ENCODE assay signal across 22 mouse cellular contexts in the genomic region with DNA sequence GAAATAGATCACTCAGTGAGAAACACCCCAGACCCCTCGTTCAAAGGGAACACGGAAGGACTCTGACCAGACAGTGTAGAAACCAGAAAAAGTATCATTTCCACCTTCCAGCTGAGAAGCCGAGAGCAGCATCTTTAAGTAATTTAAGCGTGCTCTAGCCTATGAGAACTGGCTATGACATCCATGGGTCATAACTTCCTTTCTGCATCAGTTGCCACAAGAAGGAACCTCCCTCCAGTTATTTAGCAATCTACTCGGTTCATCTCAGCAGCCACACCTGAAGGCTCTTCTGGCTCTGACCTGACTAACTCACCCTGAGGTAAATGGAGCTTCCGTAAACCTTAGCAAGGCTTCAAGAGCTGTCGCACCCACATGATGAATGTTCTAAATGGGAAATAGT.
DNase-seq lines count a peak whose midpoint lies in the region; ATAC-seq and TF ChIP-seq lines count a peak whose summit lies in the region.
"Had no signal": no experiment of that assay in that cellular context is flagged by ENCODE, and none has a peak within 500 bp of the region (broad histone marks: within the 10 kb centered on the region; RNA-seq: fewer than 3 reads in every experiment).

No protein-coding gene starts in this region.

- H3K9ac ChIP-seq in heart, adult 2 months (ENCODE audit: low read depth, low read length), result no peak overlapping the region
- no peak overlapping the region for H3K9ac ChIP-seq in heart, embryonic 12.5 days
- no peak overlapping the region for H3K9ac ChIP-seq in lung, postnatal 0 days (replicated peaks; ENCODE audit: low read depth)
- no peak overlapping the region for H3K9ac ChIP-seq in stomach, postnatal 0 days (ENCODE audit: low read length)
- H3K9ac ChIP-seq: embryonic facial prominence, embryonic 15.5 days; forebrain, postnatal 0 days; limb, embryonic 15.5 days; lung, embryonic 14.5 days; neural tube, embryonic 15.5 days had no signal

- no peak for TF ChIP-seq EP300 in heart, adult 2 months (IDR thresholded peaks at IDR 0.05; ENCODE audit: insufficient read depth, low read depth, low read length)
- no peak for TF ChIP-seq EP300 in lung, postnatal 0 days (IDR thresholded peaks at IDR 0.05)
- TF ChIP-seq EP300 in stomach, postnatal 0 days (optimal IDR thresholded peaks at IDR 0.05), result no peak

- H3K36me3 ChIP-seq in heart, adult 2 months (ENCODE audit: control insufficient read depth, insufficient read depth, low read length), result peaks cover 27% of the 10 kb centered on the region
- no peaks in the 10 kb centered on the region for H3K36me3 ChIP-seq in heart, embryonic 12.5 days
- no peaks in the 10 kb centered on the region for H3K36me3 ChIP-seq in lung, postnatal 0 days (ENCODE audit: insufficient read depth, low read length)
- no peaks in the 10 kb centered on the region for H3K36me3 ChIP-seq in macrophage (ENCODE audit: inconsistent target)
- H3K36me3 ChIP-seq in stomach, postnatal 0 days (ENCODE audit: control insufficient read depth, insufficient read depth, low read length), result no peaks in the 10 kb centered on the region; the same call in 1 of the 2 replicates
- H3K36me3 ChIP-seq: embryonic facial prominence, embryonic 15.5 days; limb, embryonic 15.5 days; neural tube, embryonic 15.5 days had no signal

- no peak overlapping the region for H3K4me3 ChIP-seq in heart, adult 2 months
- H3K4me3 ChIP-seq in heart, embryonic 12.5 days, result no peak overlapping the region
- no peak overlapping the region for H3K4me3 ChIP-seq in lung, postnatal 0 days (ENCODE audit: low read depth, low read length)
- H3K4me3 ChIP-seq in macrophage (ENCODE audit: inconsistent target), result no peak overlapping the region; the same call in 1 of the 2 replicates
- H3K4me3 ChIP-seq in stomach, postnatal 0 days (ENCODE audit: low read depth, low read length), result no peak overlapping the region
- H3K4me3 ChIP-seq: embryonic facial prominence, embryonic 15.5 days; limb, embryonic 15.5 days; neural tube, embryonic 15.5 days had no signal

- peaks cover 9% of the 10 kb centered on the region for H3K79me2 ChIP-seq in heart, adult 2 months (replicated peaks; ENCODE audit: control insufficient read depth, insufficient read depth, low read length)
- no peaks in the 10 kb centered on the region; the same call in 1 of the 2 replicates for H3K79me2 ChIP-seq in macrophage (ENCODE audit: inconsistent target)

- intact Hi-C loops in heart, adult 2 months (cut with DNase I), result loop anchor here (2.0 kb wide), 1 partner anchor 13 kb away; no protein-coding TSS in a partner anchor

- no peaks in the 10 kb centered on the region for H3K27me3 ChIP-seq in heart, adult 2 months (ENCODE audit: control insufficient read depth, insufficient read depth, low read length)
- no peaks in the 10 kb centered on the region for H3K27me3 ChIP-seq in heart, embryonic 12.5 days (replicated peaks)
- no peaks in the 10 kb centered on the region for H3K27me3 ChIP-seq in lung, postnatal 0 days (replicated peaks; ENCODE audit: insufficient read depth, low read length)
- H3K27me3 ChIP-seq in stomach, postnatal 0 days (ENCODE audit: control insufficient read depth, insufficient read depth, low read length), result no peaks in the 10 kb centered on the region
- H3K27me3 ChIP-seq: embryonic facial prominence, embryonic 15.5 days; limb, embryonic 15.5 days; megakaryocyte, embryonic 14.5 days; neural tube, embryonic 15.5 days had no signal

- H3K4me2 ChIP-seq in heart, embryonic 12.5 days, result no peak overlapping the region
- H3K4me2 ChIP-seq in lung, postnatal 0 days (replicated peaks; ENCODE audit: low read depth, low read length), result no peak overlapping the region
- no peak overlapping the region for H3K4me2 ChIP-seq in stomach, postnatal 0 days (replicated peaks; ENCODE audit: low read depth)
- H3K4me2 ChIP-seq: embryonic facial prominence, embryonic 15.5 days; limb, embryonic 15.5 days; lung, embryonic 14.5 days; neural tube, embryonic 15.5 days had no signal

- H3K27ac ChIP-seq in heart, adult 2 months, result peak overlapping the region; percentile 4
- no peak overlapping the region for H3K27ac ChIP-seq in heart, embryonic 12.5 days (ENCODE audit: poor library complexity, severe bottlenecking)
- no peak overlapping the region for H3K27ac ChIP-seq in lung, postnatal 0 days (ENCODE audit: low read length)
- peak overlapping the region; percentile 50 for H3K27ac ChIP-seq in macrophage
- peak overlapping the region; percentile 46; the same call in 1 of the 2 replicates for H3K27ac ChIP-seq in stomach, postnatal 0 days (replicated peaks)
- H3K27ac ChIP-seq: embryonic facial prominence, embryonic 15.5 days; limb, embryonic 15.5 days; neural tube, embryonic 15.5 days had no signal

- ATAC-seq in heart, embryonic 12.5 days (ENCODE audit: insufficient number of reproducible peaks, low FRiP score), result no peak
- peak; percentile 16; the same call in 1 of the 2 replicates for ATAC-seq in lung, postnatal 0 days
- ATAC-seq in stomach, postnatal 0 days (ENCODE audit: low FRiP score, low TSS enrichment), result peak; percentile 83
- ATAC-seq: forebrain, postnatal 0 days had no signal

- TF ChIP-seq POLR2A in heart, adult 2 months (IDR thresholded peaks at IDR 0.05; ENCODE audit: insufficient read depth, low read depth, low read length), result no peak

- H3K4me1 ChIP-seq in heart, adult 2 months (ENCODE audit: control insufficient read depth, insufficient read depth, low read length), result peaks cover 28% of the 10 kb centered on the region
- peaks cover 50% of the 10 kb centered on the region for H3K4me1 ChIP-seq in heart, embryonic 12.5 days (replicated peaks)
- H3K4me1 ChIP-seq in lung, postnatal 0 days (ENCODE audit: insufficient read depth, low read depth, low read length), result 0 out of 2 replicates have a peak, but pooled peaks cover 4% of the 10 kb centered on the region
- 0 out of 2 replicates have a peak, but pooled peaks cover 3% of the 10 kb centered on the region for H3K4me1 ChIP-seq in stomach, postnatal 0 days (replicated peaks; ENCODE audit: control insufficient read depth, insufficient read depth)

- 64% methylated on average over 7 of the region's 7 CpGs for WGBS in heart, adult 2 months
- 78% methylated on average over 7 of the region's 7 CpGs for WGBS in heart, embryonic 12.5 days
- WGBS in lung, postnatal 0 days, result 70% methylated on average over 7 of the region's 7 CpGs
- WGBS in macrophage (ENCODE audit: missing documents), result 35% methylated on average over 7 of the region's 7 CpGs
- 68% methylated on average over 7 of the region's 7 CpGs for WGBS in stomach, postnatal 0 days

- H3K9me3 ChIP-seq in heart, embryonic 12.5 days (replicated peaks), result no peaks in the 10 kb centered on the region
- no peaks in the 10 kb centered on the region for H3K9me3 ChIP-seq in lung, postnatal 0 days (ENCODE audit: low read length)
- H3K9me3 ChIP-seq in stomach, postnatal 0 days (ENCODE audit: control insufficient read depth, low read length), result no peaks in the 10 kb centered on the region
- H3K9me3 ChIP-seq: embryonic facial prominence, embryonic 15.5 days; limb, embryonic 15.5 days; megakaryocyte, embryonic 14.5 days; neural tube, embryonic 15.5 days had no signal

- no peak for DNase-seq in heart, adult 2 months
- no peak for DNase-seq in lung, postnatal 0 days (ENCODE audit: low spot score)
- DNase-seq in lung, postnatal 4 days, result no peak
- DNase-seq in stomach, postnatal 0 days (ENCODE audit: low spot score), result no peak
- no peak for DNase-seq in urinary bladder, postnatal 25 days (ENCODE audit: low spot score)
- no peak for DNase-seq in cerebellum, postnatal 14 days
- DNase-seq: B cell, adult 2 months; cerebellum, postnatal 10 days; forebrain, postnatal 0 days; heart, adult 18-20 months; kidney, adult 18-20 months; lung, embryonic 14.5 days; midbrain, embryonic 14.5 days; right cerebral cortex, postnatal 14 days; spleen, adult 18-20 months; thymus, adult 2 months had no signal

- TF ChIP-seq CTCF in heart, adult 2 months (IDR thresholded peaks at IDR 0.05), result no peak
- TF ChIP-seq CTCF in lung, postnatal 0 days (IDR thresholded peaks at IDR 0.05), result no peak
- no peak for TF ChIP-seq CTCF in stomach, postnatal 0 days (IDR thresholded peaks at IDR 0.05; ENCODE audit: low read depth)

Comparison
In these comparisons a context has a peak if more than half of its experiments do, and no peak if none do; other contexts are left out.
1. H3K27ac ChIP-seq: peak in heart, adult 2 months (single experiment), macrophage (single experiment) and stomach, postnatal 0 days (single experiment); none in heart, embryonic 12.5 days (single experiment) and lung, postnatal 0 days (single experiment).